Mouse (Mus musculus): ENCODE results near the gene Parg. TPM values are rescaled to one million over a fixed set of nuclear protein-coding genes. Genes with fewer than 3 reads are reported as not detected.

Gene Parg
- polyA plus RNA-seq, 1 experiment from 2014 or later: 15.2 TPM

GRCm38 (mm10) chr14:32226601-32227000 lies 24.9 kb downstream of the Parg start:
- Histone ChIP-seq H3K4me1 (replicated peaks; ENCODE audit: control insufficient read depth, insufficient read depth) (no peaks in the 10 kb centered on the region), H3K4me3 (ENCODE audit: low read depth, low read length) (no peak overlapping the region), H3K27me3 (ENCODE audit: control insufficient read depth, insufficient read depth, low read length) (no peaks in the 10 kb centered on the region), H3K27ac (replicated peaks) (no peak overlapping the region), H3K9ac (ENCODE audit: low read length) (no peak overlapping the region), H3K4me2 (replicated peaks; ENCODE audit: low read depth) (no peak overlapping the region), H3K9me3 (ENCODE audit: control insufficient read depth, low read length) (no peaks in the 10 kb centered on the region), H3K36me3 (ENCODE audit: control insufficient read depth, insufficient read depth, low read length) (no peaks in the 10 kb centered on the region)
- DNase-seq (ENCODE audit: low spot score) (no peak), ATAC-seq (ENCODE audit: low FRiP score, low TSS enrichment) (no peak)
- TF ChIP-seq EP300 (optimal IDR thresholded peaks at IDR 0.05) (no peak), CTCF (IDR thresholded peaks at IDR 0.05; ENCODE audit: low read depth) (no peak)

DNA sequence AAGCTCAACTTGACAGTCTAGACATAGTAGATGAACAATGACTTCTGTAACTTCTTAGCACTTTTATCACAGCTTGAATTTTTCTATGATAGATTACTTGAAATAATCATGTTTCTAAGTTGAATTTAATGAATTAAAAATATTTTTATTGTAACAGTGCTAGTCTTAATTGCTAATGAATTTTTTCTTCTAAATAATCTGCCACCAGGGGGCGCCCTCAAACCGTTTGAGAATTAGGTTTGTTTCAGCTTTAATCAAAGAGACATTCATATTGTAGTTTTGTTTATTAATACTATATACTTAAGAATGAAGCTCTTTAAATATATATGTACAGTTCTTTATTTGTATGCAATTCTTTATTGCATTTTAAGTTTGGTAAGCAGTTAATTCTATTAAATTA lies 27.2 kb downstream of the Parg start:
- TF ChIP-seq EP300 (optimal IDR thresholded peaks at IDR 0.05) (no peak), CTCF (IDR thresholded peaks at IDR 0.05; ENCODE audit: low read depth) (peak; percentile 79)
- WGBS: 0% methylated on average over 2 of the region's 2 CpGs
- Histone ChIP-seq H3K27ac (replicated peaks) (no peak overlapping the region), H3K27me3 (ENCODE audit: control insufficient read depth, insufficient read depth, low read length) (no peaks in the 10 kb centered on the region), H3K9ac (ENCODE audit: low read length) (no peak overlapping the region), H3K4me3 (ENCODE audit: low read depth, low read length) (no peak overlapping the region), H3K36me3 (ENCODE audit: control insufficient read depth, insufficient read depth, low read length) (no peaks in the 10 kb centered on the region), H3K9me3 (ENCODE audit: control insufficient read depth, low read length) (no peaks in the 10 kb centered on the region), H3K4me2 (replicated peaks; ENCODE audit: low read depth) (no peak overlapping the region), H3K4me1 (replicated peaks; ENCODE audit: control insufficient read depth, insufficient read depth) (no peaks in the 10 kb centered on the region)
- DNase-seq (ENCODE audit: low spot score) (peak; percentile 57), ATAC-seq (ENCODE audit: low FRiP score, low TSS enrichment) (no peak)

DNA sequence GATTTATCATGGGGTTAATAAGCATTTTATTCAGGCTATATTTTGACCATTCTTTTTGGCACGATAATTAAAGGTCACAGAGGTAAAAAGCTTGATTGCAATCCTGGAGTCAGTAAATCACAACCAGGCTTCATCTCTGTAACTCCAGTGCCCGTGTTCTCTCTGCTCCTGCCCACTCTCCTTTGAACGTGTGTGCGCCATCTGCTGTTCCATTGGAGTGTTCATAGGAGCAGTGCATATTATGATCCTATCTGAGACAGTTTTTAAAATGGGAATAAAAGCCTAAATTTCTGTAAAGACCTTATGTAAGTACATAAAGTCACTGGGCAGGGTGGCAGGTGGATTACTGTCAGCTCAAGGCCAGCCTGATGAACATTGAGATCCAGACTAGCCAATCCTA lies 40.7 kb downstream of the Parg start:
- H3K36me3 ChIP-seq (ENCODE audit: control insufficient read depth, insufficient read depth, low read length): 0 out of 2 replicates have a peak, but pooled peaks cover 5% of the 10 kb centered on the region
- no peaks in the 10 kb centered on the region for H3K9me3 ChIP-seq (ENCODE audit: control insufficient read depth, low read length)
- no peaks in the 10 kb centered on the region for H3K4me1 ChIP-seq (replicated peaks; ENCODE audit: control insufficient read depth, insufficient read depth)
- no peak overlapping the region for H3K4me3 ChIP-seq (ENCODE audit: low read depth, low read length)
- H3K27ac ChIP-seq (replicated peaks): no peak overlapping the region
- no peak overlapping the region for H3K9ac ChIP-seq (ENCODE audit: low read length)
- ATAC-seq (ENCODE audit: low FRiP score, low TSS enrichment): no peak
- 79% methylated on average over 4 of the region's 4 CpGs for WGBS
- TF ChIP-seq CTCF (IDR thresholded peaks at IDR 0.05; ENCODE audit: low read depth) (peak; percentile 50), EP300 (optimal IDR thresholded peaks at IDR 0.05) (no peak)
- H3K27me3 ChIP-seq (ENCODE audit: control insufficient read depth, insufficient read depth, low read length): no peaks in the 10 kb centered on the region
- no peak overlapping the region for H3K4me2 ChIP-seq (replicated peaks; ENCODE audit: low read depth)
- DNase-seq (ENCODE audit: low spot score): no peak

GRCm38 (mm10) chr14:32246019-32246418 lies 44.3 kb downstream of the Parg start:
- 0 out of 2 replicates have a peak, but pooled peaks cover 2% of the 10 kb centered on the region for H3K36me3 ChIP-seq (ENCODE audit: control insufficient read depth, insufficient read depth, low read length)
- H3K4me2 ChIP-seq (replicated peaks; ENCODE audit: low read depth): no peak overlapping the region
- H3K9me3 ChIP-seq (ENCODE audit: control insufficient read depth, low read length): no peaks in the 10 kb centered on the region
- H3K27me3 ChIP-seq (ENCODE audit: control insufficient read depth, insufficient read depth, low read length): no peaks in the 10 kb centered on the region
- TF ChIP-seq EP300 (optimal IDR thresholded peaks at IDR 0.05) (no peak), CTCF (IDR thresholded peaks at IDR 0.05; ENCODE audit: low read depth) (no peak)
- 15% methylated on average over 2 of the region's 2 CpGs for WGBS
- H3K4me3 ChIP-seq (ENCODE audit: low read depth, low read length): no peak overlapping the region
- DNase-seq (ENCODE audit: low spot score) (no peak), ATAC-seq (ENCODE audit: low FRiP score, low TSS enrichment) (no peak)
- no peak overlapping the region for H3K27ac ChIP-seq (replicated peaks)
- no peaks in the 10 kb centered on the region for H3K4me1 ChIP-seq (replicated peaks; ENCODE audit: control insufficient read depth, insufficient read depth)
- no peak overlapping the region for H3K9ac ChIP-seq (ENCODE audit: low read length)

DNA sequence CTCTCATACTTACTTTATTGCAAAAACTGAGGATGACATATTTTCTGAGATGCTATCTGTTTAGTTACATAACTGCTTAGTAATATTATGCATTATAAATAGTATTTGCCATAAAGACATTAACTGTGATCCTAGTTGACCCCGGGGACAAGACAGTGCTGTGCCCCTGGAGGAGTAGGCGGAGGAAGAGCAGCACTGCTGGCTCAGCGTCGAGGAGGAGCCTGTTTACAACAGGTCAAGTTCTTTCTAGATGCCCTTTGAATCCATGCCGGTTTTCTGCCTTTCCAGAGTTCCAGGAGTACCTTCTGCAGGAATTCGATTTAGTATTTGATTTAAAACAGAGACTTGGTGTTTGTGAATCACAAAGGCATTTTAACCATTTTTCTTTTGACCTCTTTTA lies 47.9 kb downstream of the Parg start:
- Histone ChIP-seq H3K4me1 (replicated peaks; ENCODE audit: control insufficient read depth, insufficient read depth) (no peaks in the 10 kb centered on the region), H3K4me2 (replicated peaks; ENCODE audit: low read depth) (no peak overlapping the region), H3K27ac (replicated peaks) (no peak overlapping the region), H3K27me3 (ENCODE audit: control insufficient read depth, insufficient read depth, low read length) (no peaks in the 10 kb centered on the region), H3K9ac (ENCODE audit: low read length) (no peak overlapping the region), H3K9me3 (ENCODE audit: control insufficient read depth, low read length) (no peaks in the 10 kb centered on the region), H3K36me3 (ENCODE audit: control insufficient read depth, insufficient read depth, low read length) (no peaks in the 10 kb centered on the region), H3K4me3 (ENCODE audit: low read depth, low read length) (no peak overlapping the region)
- no peak for DNase-seq (ENCODE audit: low spot score)
- TF ChIP-seq EP300 (optimal IDR thresholded peaks at IDR 0.05): no peak
- no peak for ATAC-seq (ENCODE audit: low FRiP score, low TSS enrichment)
- WGBS: 73% methylated on average over 6 of the region's 6 CpGs

DNA sequence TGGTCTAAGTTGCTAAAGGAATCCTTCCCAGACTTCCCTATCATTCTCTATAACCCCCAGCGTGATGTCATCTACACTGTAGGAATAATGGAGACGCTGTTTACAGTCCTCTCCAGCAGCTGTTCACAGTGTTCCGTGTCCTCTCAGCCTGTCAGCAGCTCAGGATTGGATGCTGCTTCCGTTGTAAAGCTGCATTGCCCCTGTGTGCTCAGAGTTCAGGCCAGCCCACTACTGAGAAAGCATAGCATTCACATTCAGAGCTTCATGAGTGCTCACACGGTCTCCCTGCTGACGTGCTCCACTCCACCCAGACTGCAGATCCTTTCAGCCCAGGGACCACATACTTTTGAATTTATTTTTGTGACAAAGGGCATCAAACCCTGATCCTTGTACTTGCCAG lies 59.1 kb downstream of the Parg start:
- H3K4me3 ChIP-seq (ENCODE audit: low read depth, low read length): no peak overlapping the region
- H3K9ac ChIP-seq (ENCODE audit: low read length): no peak overlapping the region
- DNase-seq (ENCODE audit: low spot score) (no peak), ATAC-seq (ENCODE audit: low FRiP score, low TSS enrichment) (no peak)
- no peak overlapping the region for H3K27ac ChIP-seq (replicated peaks)
- peaks cover 5% of the 10 kb centered on the region; the same call in 1 of the 2 replicates for H3K36me3 ChIP-seq (ENCODE audit: control insufficient read depth, insufficient read depth, low read length)
- no peak overlapping the region for H3K4me2 ChIP-seq (replicated peaks; ENCODE audit: low read depth)
- H3K27me3 ChIP-seq (ENCODE audit: control insufficient read depth, insufficient read depth, low read length): no peaks in the 10 kb centered on the region
- no peaks in the 10 kb centered on the region for H3K9me3 ChIP-seq (ENCODE audit: control insufficient read depth, low read length)
- 68% methylated on average over 6 of the region's 6 CpGs for WGBS
- TF ChIP-seq CTCF (IDR thresholded peaks at IDR 0.05; ENCODE audit: low read depth) (no peak), EP300 (optimal IDR thresholded peaks at IDR 0.05) (no peak)
- H3K4me1 ChIP-seq (replicated peaks; ENCODE audit: control insufficient read depth, insufficient read depth): no peaks in the 10 kb centered on the region

All from stomach, postnatal 0 days (tissue).